Mouse (Mus musculus) hindbrain, embryonic 16.5 days (tissue): Measurements from ENCODE around the gene 5430419D17Rik. TPM values are rescaled to one million over a fixed set of nuclear protein-coding genes. Genes with fewer than 3 reads are reported as not detected.

Experiments
- ATAC-seq: fragments of 200-750 bp; cut with Nextera tagmentation; 2 replicates; pipeline ENCODE4 v1.8.0; 2017; ENCODE audit warnings: moderate TSS enrichment, moderate library complexity
- H3K27ac ChIP-seq: fragments of 300-500 bp; sonication (generic); 2 replicates; pipeline ENCODE4 v1.5.1; 2014; ENCODE audit warnings: low read depth, mild to moderate bottlenecking, control low read depth, low read length, moderate library complexity
- H3K27me3 ChIP-seq: fragments of 300-500 bp; sonication (generic); replicated peaks from 2 replicates; pipeline ENCODE4 v1.6.1; 2014; ENCODE audit warnings: low read length; ENCODE audit not compliant: control insufficient read depth, insufficient read depth
- H3K36me3 ChIP-seq: fragments of 300-500 bp; sonication (generic); 2 replicates; pipeline ENCODE4 v1.6.1; 2014; ENCODE audit warnings: mild to moderate bottlenecking, low read length, moderate library complexity, mixed read lengths; ENCODE audit not compliant: control insufficient read depth, insufficient read depth
- H3K4me1 ChIP-seq: fragments of 300-500 bp; sonication (generic); 2 replicates; pipeline ENCODE4 v1.6.1; 2014; ENCODE audit warnings: low read depth, low read length; ENCODE audit not compliant: control insufficient read depth, insufficient read depth
- H3K4me2 ChIP-seq: fragments of 300-500 bp; sonication (generic); 2 replicates; pipeline ENCODE4 v1.6.1; 2014; ENCODE audit warnings: mild to moderate bottlenecking, low read length, control low read depth, moderate library complexity
- H3K4me3 ChIP-seq: fragments of 300-500 bp; sonication (generic); 2 replicates; pipeline ENCODE4 v1.5.1; 2014; ENCODE audit warnings: mild to moderate bottlenecking, low read length, control low read depth, moderate library complexity
- H3K9ac ChIP-seq: fragments of 300-500 bp; sonication (generic); 2 replicates; pipeline ENCODE4 v1.6.1; 2014; ENCODE audit warnings: low read depth, mild to moderate bottlenecking, control low read depth, low read length, moderate library complexity
- H3K9me3 ChIP-seq: fragments of 300-500 bp; sonication (generic); 2 replicates; pipeline ENCODE4 v1.6.1; 2014; ENCODE audit warnings: mild to moderate bottlenecking, low read length, moderate library complexity; ENCODE audit not compliant: control insufficient read depth
- WGBS: fragments of 180-500 bp; shearing (Covaris S2); extraction: QIAGEN DNeasy Blood & Tissue Kit; methylation state at CpG from one replicate; pipeline ENCODE4 v1.1.7; 2014; 5-methylcytosine and 5-hydroxymethylcytosine counted together
- polyA plus RNA-seq: library from polyadenylated mRNA; unstranded; fragments of >200 nt; fragmentation: Nextera tagmentation; extraction: Ambion mirVana; gene quantifications from 2 replicates; pipeline ENCODE4 v1.2.1, GENCODE M21; 2015

Gene 5430419D17Rik
- polyA plus RNA-seq, 1 experiment from 2014 or later, result 0.03 TPM

GRCm38 (mm10) chr7:131184339-131184738, 10.1 kb downstream of the 5430419D17Rik start:
- 66% methylated on average over 8 of the region's 8 CpGs for WGBS
- Histone ChIP-seq H3K36me3 (no peaks in the 10 kb centered on the region), H3K27me3 (no peaks in the 10 kb centered on the region), H3K9ac (no peak overlapping the region), H3K4me3 (no peak overlapping the region), H3K4me1 (no peaks in the 10 kb centered on the region), H3K9me3 (no peaks in the 10 kb centered on the region), H3K27ac (no peak overlapping the region), H3K4me2 (no peak overlapping the region)
- ATAC-seq, result no peak

- no peak for ATAC-seq
- no peaks in the 10 kb centered on the region for H3K4me1 ChIP-seq
- H3K27ac ChIP-seq, result no peak overlapping the region
- H3K9me3 ChIP-seq, result no peaks in the 10 kb centered on the region
- 82% methylated on average over 8 of the region's 8 CpGs for WGBS
- H3K27me3 ChIP-seq, result no peaks in the 10 kb centered on the region
- H3K4me2 ChIP-seq, result no peak overlapping the region
- no peak overlapping the region for H3K9ac ChIP-seq
- no peak overlapping the region for H3K4me3 ChIP-seq
- no peaks in the 10 kb centered on the region for H3K36me3 ChIP-seq
Measured at GRCm38 (mm10) chr7:131187047-131187446, 12.8 kb downstream of the 5430419D17Rik start.

GRCm38 (mm10) chr7:131187996-131188395, 13.8 kb downstream of the 5430419D17Rik start:
- Histone ChIP-seq H3K27me3 (no peaks in the 10 kb centered on the region), H3K9ac (no peak overlapping the region), H3K4me1 (no peaks in the 10 kb centered on the region), H3K9me3 (no peaks in the 10 kb centered on the region), H3K4me3 (no peak overlapping the region), H3K36me3 (no peaks in the 10 kb centered on the region), H3K27ac (no peak overlapping the region), H3K4me2 (no peak overlapping the region)
- 94% methylated on average over 14 of the region's 14 CpGs for WGBS
- ATAC-seq, result no peak

GRCm38 (mm10) chr7:131223086-131223485, 48.9 kb downstream of the 5430419D17Rik start:
- H3K27me3 ChIP-seq, result no peaks in the 10 kb centered on the region
- no peaks in the 10 kb centered on the region for H3K9me3 ChIP-seq
- no peaks in the 10 kb centered on the region for H3K36me3 ChIP-seq
- no peak overlapping the region for H3K4me2 ChIP-seq
- no peak overlapping the region for H3K4me3 ChIP-seq
- no peak overlapping the region for H3K27ac ChIP-seq
- WGBS, result 82% methylated on average over 5 of the region's 5 CpGs
- H3K9ac ChIP-seq, result no peak overlapping the region
- no peak for ATAC-seq
- H3K4me1 ChIP-seq, result no peaks in the 10 kb centered on the region

- Histone ChIP-seq H3K36me3 (no peaks in the 10 kb centered on the region), H3K4me3 (no peak overlapping the region), H3K4me1 (no peaks in the 10 kb centered on the region), H3K27me3 (no peaks in the 10 kb centered on the region), H3K9me3 (no peaks in the 10 kb centered on the region), H3K9ac (no peak overlapping the region), H3K4me2 (no peak overlapping the region), H3K27ac (no peak overlapping the region)
- ATAC-seq, result no peak
Measured at GRCm38 (mm10) chr7:131236091-131236490, 61.9 kb downstream of the 5430419D17Rik start.

- H3K27ac ChIP-seq, result no peak overlapping the region
- ATAC-seq, result no peak
- WGBS, result 30% methylated on average over 1 of the region's 1 CpGs
- H3K9me3 ChIP-seq, result no peaks in the 10 kb centered on the region
- H3K4me2 ChIP-seq, result no peak overlapping the region
- no peak overlapping the region for H3K4me3 ChIP-seq
- H3K27me3 ChIP-seq, result no peaks in the 10 kb centered on the region
- no peaks in the 10 kb centered on the region for H3K36me3 ChIP-seq
- H3K9ac ChIP-seq, result no peak overlapping the region
- H3K4me1 ChIP-seq, result no peaks in the 10 kb centered on the region
Measured at GRCm38 (mm10) chr7:131244993-131245392, 70.8 kb downstream of the 5430419D17Rik start.

GRCm38 (mm10) chr7:131256841-131257240, 82.6 kb downstream of the 5430419D17Rik start:
- no peak overlapping the region for H3K4me3 ChIP-seq

GRCm38 (mm10) chr7:131257309-131257708, 83.1 kb downstream of the 5430419D17Rik start:
- H3K9ac ChIP-seq, result no peak overlapping the region
- no peaks in the 10 kb centered on the region for H3K27me3 ChIP-seq
- no peak overlapping the region for H3K27ac ChIP-seq
- no peaks in the 10 kb centered on the region for H3K9me3 ChIP-seq
- no peaks in the 10 kb centered on the region for H3K4me1 ChIP-seq
- H3K4me2 ChIP-seq, result no peak overlapping the region
- ATAC-seq, result no peak
- no peaks in the 10 kb centered on the region for H3K36me3 ChIP-seq
- 56% methylated on average over 1 of the region's 1 CpGs for WGBS
- H3K4me3 ChIP-seq, result no peak overlapping the region

More at GRCm38 (mm10) chr7:131256841-131257240, 82.6 kb downstream of the 5430419D17Rik start:
- no peaks in the 10 kb centered on the region for H3K9me3 ChIP-seq
- H3K36me3 ChIP-seq, result no peaks in the 10 kb centered on the region
- H3K4me2 ChIP-seq, result no peak overlapping the region
- H3K27me3 ChIP-seq, result no peaks in the 10 kb centered on the region
- ATAC-seq, result no peak
- H3K4me1 ChIP-seq, result no peaks in the 10 kb centered on the region
- 91% methylated on average over 5 of the region's 5 CpGs for WGBS
- H3K27ac ChIP-seq, result no peak overlapping the region
- H3K9ac ChIP-seq, result no peak overlapping the region

GRCm38 (mm10) chr7:131260946-131261345, 86.7 kb downstream of the 5430419D17Rik start:
- Histone ChIP-seq H3K36me3 (no peaks in the 10 kb centered on the region), H3K27ac (no peak overlapping the region), H3K4me1 (no peaks in the 10 kb centered on the region), H3K4me2 (no peak overlapping the region), H3K27me3 (no peaks in the 10 kb centered on the region), H3K4me3 (no peak overlapping the region), H3K9ac (no peak overlapping the region), H3K9me3 (no peaks in the 10 kb centered on the region)
- ATAC-seq, result no peak
- 63% methylated on average over 6 of the region's 6 CpGs for WGBS

- H3K4me2 ChIP-seq, result no peak overlapping the region
- no peak overlapping the region for H3K4me3 ChIP-seq
- H3K9me3 ChIP-seq, result no peaks in the 10 kb centered on the region
- ATAC-seq, result no peak
- 91% methylated on average over 4 of the region's 4 CpGs for WGBS
- no peaks in the 10 kb centered on the region for H3K27me3 ChIP-seq
- no peaks in the 10 kb centered on the region for H3K4me1 ChIP-seq
- H3K36me3 ChIP-seq, result no peaks in the 10 kb centered on the region
- H3K27ac ChIP-seq, result no peak overlapping the region
- no peak overlapping the region for H3K9ac ChIP-seq
Measured at GRCm38 (mm10) chr7:131264251-131264650, 90.0 kb downstream of the 5430419D17Rik start.
